In genomic region chr11:86718369-86718768, GRCm38 (mm10) we compare ENCODE assay signal across 1 mouse cellular context.
A peak's percentile ranks its signal among the peaks of the same experiment; 100 is the strongest.
TF ChIP-seq lines count a peak whose summit lies in the region.

No protein-coding gene starts in this region.

TF ChIP-seq in CH12.LX, 34 proteins besides CTCF, POLR2A, EP300 and RAD21:
- TF ChIP-seq JUN (IDR thresholded peaks at IDR 0.05; ENCODE audit: insufficient read depth, low read depth, low read length) (no peak), POLR2AphosphoS2 (IDR thresholded peaks at IDR 0.05; ENCODE audit: low read depth, low read length) (peak; percentile 69; the same call in 1 of the 2 replicates), GABPA (IDR thresholded peaks at IDR 0.05; ENCODE audit: insufficient replicate concordance, low read depth, low read length) (no peak), ETS1 (conservative IDR thresholded peaks at IDR 0.05; ENCODE audit: low read depth, low read length) (no peak), SIN3A (IDR thresholded peaks at IDR 0.05; ENCODE audit: low read length) (0 out of 2 replicates have a peak, but pooled peaks have one; percentile 30), CHD1 (IDR thresholded peaks at IDR 0.05; ENCODE audit: low read depth, low read length) (peak; percentile 57; the same call in 1 of the 2 replicates), PAX5 (IDR thresholded peaks at IDR 0.05; ENCODE audit: low read length) (no peak), ZMIZ1 (IDR thresholded peaks at IDR 0.05; ENCODE audit: low read depth, low read length) (no peak), MAFK (IDR thresholded peaks at IDR 0.05; ENCODE audit: insufficient replicate concordance, low read length) (0 out of 2 replicates have a peak, but pooled peaks have one; percentile 5), USF2 (conservative IDR thresholded peaks at IDR 0.05; ENCODE audit: low read depth, low read length) (no peak)
